Mouse (Mus musculus) left cerebral cortex, adult 2 months (tissue): Measurements from ENCODE around the gene Clcnkb. TPM values are rescaled to one million over a fixed set of nuclear protein-coding genes. Genes with fewer than 3 reads are reported as not detected.

Experiments used
- DNase-seq, 2 experiments: peaks; one replicate each; pipeline ENCODE4 v3.0.0; 2021 to 2022; ENCODE audit warnings: low spot score in 2 of 2, mixed read lengths in 1 of 2; ENCODE audit errors: extremely low spot score in 1 of 2
- H3K27ac ChIP-seq: fragments of 200-600 bp; 2 replicates; pipeline ENCODE4 v1.8.1; 2022
- H3K4me3 ChIP-seq: fragments of 200-600 bp; 2 replicates; pipeline ENCODE4 v1.8.1; 2022
- CTCF ChIP-seq: fragments of 200-600 bp; IDR thresholded peaks from 2 replicates; pipeline ENCODE4 v1.8.1; 2022; ENCODE audit warnings: antibody characterized with exemption, mild to moderate bottlenecking, moderate library complexity
- intact Hi-C: fragments of 180-260 bp; cut with DNase I; formaldehyde crosslinking; loops from one replicate; pipeline ENCODE4 v1.15.1; 2025
- total RNA-seq, 2 experiments: library from RNA; stranded (reverse); gene quantifications; 2 replicates each; pipeline ENCODE4 v1.2.3; 2021

Clcnkb gene
- total RNA-seq, 2 experiments from 2014 or later: not detected

GRCm38 (mm10) chr4:141430997-141431396 lies 15.2 kb upstream of the Clcnkb start:
- H3K27ac ChIP-seq: no peak overlapping the region
- peak; percentile 97 for TF ChIP-seq CTCF
- peak; percentile 59 to 65 for DNase-seq
- no peak overlapping the region for H3K4me3 ChIP-seq
- intact Hi-C loops: loop anchor here (1.0 to 2.0 kb wide), 3 partner anchors 27 to 144 kb away; no protein-coding TSS in a partner anchor

GRCm38 (mm10) chr4:141429847-141430246 lies 14.0 kb upstream of the Clcnkb start:
- intact Hi-C loops: loop anchor here (1.0 to 2.0 kb wide), 2 partner anchors 26 to 145 kb away; no protein-coding TSS in a partner anchor
- Histone ChIP-seq H3K27ac (no peak overlapping the region), H3K4me3 (no peak overlapping the region)
- TF ChIP-seq CTCF: peak; percentile 62
- DNase-seq: peak in 1 of 2 experiments; percentile 40

GRCm38 (mm10) chr4:141429381-141429780 lies 13.6 kb upstream of the Clcnkb start:
- TF ChIP-seq CTCF: no peak

GRCm38 (mm10) chr4:141427921-141428320 lies 12.1 kb upstream of the Clcnkb start:
- no peak overlapping the region for H3K27ac ChIP-seq
- TF ChIP-seq CTCF: no peak
- intact Hi-C loops: loop anchor here (1.0 kb wide), 1 partner anchor 23 kb away; no protein-coding TSS in a partner anchor
- DNase-seq: no peak
- H3K4me3 ChIP-seq: no peak overlapping the region

More at GRCm38 (mm10) chr4:141429381-141429780, 13.6 kb upstream of the Clcnkb start:
- no peak for DNase-seq
- Histone ChIP-seq H3K4me3 (no peak overlapping the region), H3K27ac (no peak overlapping the region)
- intact Hi-C loops: no loop called here

- Histone ChIP-seq H3K27ac (peak overlapping the region; percentile 95), H3K4me3 (peak overlapping the region; percentile 53; the same call in 1 of the 2 replicates)
- intact Hi-C loops: loop anchor here (1.0 kb wide), 1 partner anchor 22 kb away; no protein-coding TSS in a partner anchor
- peak in 1 of 2 experiments; percentile 8 for DNase-seq
- no peak for TF ChIP-seq CTCF
Measured at GRCm38 (mm10) chr4:141426796-141427745, 11.3 kb upstream of the Clcnkb start.

GRCm38 (mm10) chr4:141425484-141426479 lies 10.0 kb upstream of the Clcnkb start:
- intact Hi-C loops: no loop called here
- peak overlapping the region; percentile 53 for H3K4me3 ChIP-seq
- DNase-seq: peak; percentile 70 to 73
- TF ChIP-seq CTCF: no peak
- H3K27ac ChIP-seq: peak overlapping the region; percentile 95

- no peak for DNase-seq
- Histone ChIP-seq H3K4me3 (no peak overlapping the region), H3K27ac (no peak overlapping the region)
- TF ChIP-seq CTCF: no peak
- intact Hi-C loops: no loop called here
Measured at GRCm38 (mm10) chr4:141423691-141424431, 8.0 kb upstream of the Clcnkb start.

GRCm38 (mm10) chr4:141423288-141423687 lies 7.5 kb upstream of the Clcnkb start:
- intact Hi-C loops: no loop called here
- H3K27ac ChIP-seq: no peak overlapping the region
- TF ChIP-seq CTCF: no peak
- H3K4me3 ChIP-seq: no peak overlapping the region
- DNase-seq: no peak

- no peak for TF ChIP-seq CTCF
- intact Hi-C loops: no loop called here
- no peak for DNase-seq
Measured at GRCm38 (mm10) chr4:141422841-141423240, 7.0 kb upstream of the Clcnkb start.

GRCm38 (mm10) chr4:141421423-141421822 lies 5.6 kb upstream of the Clcnkb start:
- no peak for TF ChIP-seq CTCF
- Histone ChIP-seq H3K27ac (no peak overlapping the region), H3K4me3 (no peak overlapping the region)
- DNase-seq: no peak
- intact Hi-C loops: no loop called here

More at GRCm38 (mm10) chr4:141422841-141423240, 7.0 kb upstream of the Clcnkb start:
- Histone ChIP-seq H3K4me3 (no peak overlapping the region), H3K27ac (no peak overlapping the region)

GRCm38 (mm10) chr4:141420886-141421285 lies 5.1 kb upstream of the Clcnkb start:
- H3K27ac ChIP-seq: no peak overlapping the region
- DNase-seq: no peak
- H3K4me3 ChIP-seq: no peak overlapping the region
- intact Hi-C loops: no loop called here
- TF ChIP-seq CTCF: no peak
